Mouse (Mus musculus): ENCODE data around the gene Podxl. TPM values are rescaled to one million over a fixed set of nuclear protein-coding genes. Genes with fewer than 3 reads are reported as not detected.
"Not testable (repeated sequence)": the region's sequence is repeated elsewhere in the genome, so short reads cannot be mapped to it uniquely, and the experiment has no call there.

Podxl gene
- polyA plus RNA-seq, 1 experiment from 2014 or later: 16.9 TPM

- Histone ChIP-seq H3K9ac (ENCODE audit: low read length) (no peak overlapping the region), H3K27me3 (ENCODE audit: control insufficient read depth, insufficient read depth, low read length) (no peaks in the 10 kb centered on the region), H3K4me1 (ENCODE audit: control insufficient read depth, insufficient read depth, low read length) (no peaks in the 10 kb centered on the region), H3K27ac (ENCODE audit: low read length) (no peak overlapping the region), H3K4me2 (ENCODE audit: low read depth, low read length) (no peak overlapping the region), H3K4me3 (ENCODE audit: low read length) (no peak overlapping the region), H3K9me3 (replicated peaks; ENCODE audit: control insufficient read depth, low read length) (no peaks in the 10 kb centered on the region), H3K36me3 (ENCODE audit: control insufficient read depth, insufficient read depth) (no peaks in the 10 kb centered on the region)
- 87% methylated on average over 9 of the region's 9 CpGs for WGBS
- no peak for ATAC-seq (replicated peaks; ENCODE audit: extremely low read depth, insufficient read depth, low FRiP score)
Observed at GRCm38 (mm10) chr6:31576151-31576550, 12.4 kb upstream of the Podxl start.

GRCm38 (mm10) chr6:31575063-31575462, 11.3 kb upstream of the Podxl start:
- Histone ChIP-seq H3K4me3 (ENCODE audit: low read length) (no peak overlapping the region), H3K4me1 (ENCODE audit: control insufficient read depth, insufficient read depth, low read length) (no peaks in the 10 kb centered on the region), H3K36me3 (ENCODE audit: control insufficient read depth, insufficient read depth) (no peaks in the 10 kb centered on the region), H3K9ac (ENCODE audit: low read length) (no peak overlapping the region), H3K27ac (ENCODE audit: low read length) (no peak overlapping the region), H3K4me2 (ENCODE audit: low read depth, low read length) (no peak overlapping the region), H3K9me3 (replicated peaks; ENCODE audit: control insufficient read depth, low read length) (no peaks in the 10 kb centered on the region), H3K27me3 (ENCODE audit: control insufficient read depth, insufficient read depth, low read length) (no peaks in the 10 kb centered on the region)
- WGBS: 39% methylated on average over 4 of the region's 4 CpGs
- no peak for ATAC-seq (replicated peaks; ENCODE audit: extremely low read depth, insufficient read depth, low FRiP score)

- Histone ChIP-seq H3K36me3 (ENCODE audit: control insufficient read depth, insufficient read depth) (no peaks in the 10 kb centered on the region), H3K27ac (ENCODE audit: low read length) (no peak overlapping the region), H3K4me1 (ENCODE audit: control insufficient read depth, insufficient read depth, low read length) (no peaks in the 10 kb centered on the region), H3K4me3 (ENCODE audit: low read length) (no peak overlapping the region), H3K4me2 (ENCODE audit: low read depth, low read length) (no peak overlapping the region), H3K9ac (ENCODE audit: low read length) (no peak overlapping the region), H3K9me3 (replicated peaks; ENCODE audit: control insufficient read depth, low read length) (no peaks in the 10 kb centered on the region), H3K27me3 (ENCODE audit: control insufficient read depth, insufficient read depth, low read length) (peaks cover 6% of the 10 kb centered on the region; the same call in 1 of the 2 replicates)
- 75% methylated on average over 3 of the region's 3 CpGs for WGBS
- no peak for ATAC-seq (replicated peaks; ENCODE audit: extremely low read depth, insufficient read depth, low FRiP score)
Observed at GRCm38 (mm10) chr6:31571459-31571858, 7.7 kb upstream of the Podxl start.

GRCm38 (mm10) chr6:31568070-31568595, 4.4 kb upstream of the Podxl start:
- no peaks in the 10 kb centered on the region for H3K36me3 ChIP-seq (ENCODE audit: control insufficient read depth, insufficient read depth)
- H3K9me3 ChIP-seq (replicated peaks; ENCODE audit: control insufficient read depth, low read length): no peaks in the 10 kb centered on the region
- 47% methylated on average over 7 of the region's 7 CpGs for WGBS
- no peak overlapping the region for H3K4me3 ChIP-seq (ENCODE audit: low read length)
- ATAC-seq (replicated peaks; ENCODE audit: extremely low read depth, insufficient read depth, low FRiP score): no peak
- H3K4me1 ChIP-seq (ENCODE audit: control insufficient read depth, insufficient read depth, low read length): peaks cover 2% of the 10 kb centered on the region
- H3K27ac ChIP-seq (ENCODE audit: low read length): no peak overlapping the region
- no peak overlapping the region for H3K4me2 ChIP-seq (ENCODE audit: low read depth, low read length)
- H3K27me3 ChIP-seq (ENCODE audit: control insufficient read depth, insufficient read depth, low read length): peaks cover 6% of the 10 kb centered on the region; the same call in 1 of the 2 replicates
- no peak overlapping the region for H3K9ac ChIP-seq (ENCODE audit: low read length)

- Histone ChIP-seq H3K9ac (ENCODE audit: low read length) (no peak overlapping the region), H3K4me1 (ENCODE audit: control insufficient read depth, insufficient read depth, low read length) (peaks cover 8% of the 10 kb centered on the region), H3K9me3 (replicated peaks; ENCODE audit: control insufficient read depth, low read length) (no peaks in the 10 kb centered on the region), H3K4me3 (ENCODE audit: low read length) (no peak overlapping the region), H3K4me2 (ENCODE audit: low read depth, low read length) (no peak overlapping the region), H3K27ac (ENCODE audit: low read length) (no peak overlapping the region), H3K27me3 (ENCODE audit: control insufficient read depth, insufficient read depth, low read length) (peaks cover 11% of the 10 kb centered on the region; the same call in 1 of the 2 replicates), H3K36me3 (ENCODE audit: control insufficient read depth, insufficient read depth) (no peaks in the 10 kb centered on the region)
- no peak for ATAC-seq (replicated peaks; ENCODE audit: extremely low read depth, insufficient read depth, low FRiP score)
- 45% methylated on average over 7 of the region's 7 CpGs for WGBS
Observed at GRCm38 (mm10) chr6:31567200-31567599, 3.4 kb upstream of the Podxl start.

GRCm38 (mm10) chr6:31564901-31565391, 1.2 kb upstream of the Podxl start:
- no peaks in the 10 kb centered on the region for H3K9me3 ChIP-seq (replicated peaks; ENCODE audit: control insufficient read depth, low read length)
- H3K27me3 ChIP-seq (ENCODE audit: control insufficient read depth, insufficient read depth, low read length): peaks cover 11% of the 10 kb centered on the region; the same call in 1 of the 2 replicates
- no peaks in the 10 kb centered on the region for H3K36me3 ChIP-seq (ENCODE audit: control insufficient read depth, insufficient read depth)
- peak overlapping the region; percentile 82; the same call in 1 of the 2 replicates for H3K9ac ChIP-seq (ENCODE audit: low read length)
- no peak for ATAC-seq (replicated peaks; ENCODE audit: extremely low read depth, insufficient read depth, low FRiP score)
- H3K4me3 ChIP-seq (ENCODE audit: low read length): peak overlapping the region; percentile 78
- no peak overlapping the region for H3K27ac ChIP-seq (ENCODE audit: low read length)
- WGBS: 7% methylated on average over 17 of the region's 17 CpGs
- peaks cover 8% of the 10 kb centered on the region for H3K4me1 ChIP-seq (ENCODE audit: control insufficient read depth, insufficient read depth, low read length)
- peak overlapping the region; percentile 98 for H3K4me2 ChIP-seq (ENCODE audit: low read depth, low read length)

GRCm38 (mm10) chr6:31564182-31564531, 376 bp upstream of the Podxl start:
- Histone ChIP-seq H3K27ac (ENCODE audit: low read length) (no peak overlapping the region; the same call in 1 of the 2 replicates), H3K9ac (ENCODE audit: low read length) (peak overlapping the region; percentile 82), H3K4me1 (ENCODE audit: control insufficient read depth, insufficient read depth, low read length) (peaks cover 8% of the 10 kb centered on the region), H3K4me3 (ENCODE audit: low read length) (peak overlapping the region; percentile 78), H3K27me3 (ENCODE audit: control insufficient read depth, insufficient read depth, low read length) (peaks cover 11% of the 10 kb centered on the region; the same call in 1 of the 2 replicates), H3K36me3 (ENCODE audit: control insufficient read depth, insufficient read depth) (no peaks in the 10 kb centered on the region), H3K9me3 (replicated peaks; ENCODE audit: control insufficient read depth, low read length) (no peaks in the 10 kb centered on the region), H3K4me2 (ENCODE audit: low read depth, low read length) (peak overlapping the region; percentile 98)
- no peak for ATAC-seq (replicated peaks; ENCODE audit: extremely low read depth, insufficient read depth, low FRiP score)
- WGBS: 1% methylated on average over 18 of the region's 18 CpGs

- Histone ChIP-seq H3K36me3 (ENCODE audit: control insufficient read depth, insufficient read depth) (no peaks in the 10 kb centered on the region), H3K27me3 (ENCODE audit: control insufficient read depth, insufficient read depth, low read length) (peaks cover 9% of the 10 kb centered on the region; the same call in 1 of the 2 replicates), H3K9ac (ENCODE audit: low read length) (peak overlapping the region; percentile 82), H3K4me1 (ENCODE audit: control insufficient read depth, insufficient read depth, low read length) (peaks cover 8% of the 10 kb centered on the region), H3K9me3 (replicated peaks; ENCODE audit: control insufficient read depth, low read length) (no peaks in the 10 kb centered on the region), H3K4me3 (ENCODE audit: low read length) (peak overlapping the region; percentile 78), H3K4me2 (ENCODE audit: low read depth, low read length) (peak overlapping the region; percentile 98), H3K27ac (ENCODE audit: low read length) (no peak overlapping the region; the same call in 1 of the 2 replicates)
- no peak for ATAC-seq (replicated peaks; ENCODE audit: extremely low read depth, insufficient read depth, low FRiP score)
- 11% methylated on average over 16 of the region's 16 CpGs for WGBS
Observed at GRCm38 (mm10) chr6:31562371-31563080, 1.3 kb downstream of the Podxl start.

GRCm38 (mm10) chr6:31561948-31562347, 1.8 kb downstream of the Podxl start:
- H3K27me3 ChIP-seq (ENCODE audit: control insufficient read depth, insufficient read depth, low read length); ATAC-seq (replicated peaks; ENCODE audit: extremely low read depth, insufficient read depth, low FRiP score); H3K27ac ChIP-seq (ENCODE audit: low read length); H3K4me1 ChIP-seq (ENCODE audit: control insufficient read depth, insufficient read depth, low read length); H3K9me3 ChIP-seq (replicated peaks; ENCODE audit: control insufficient read depth, low read length); H3K36me3 ChIP-seq (ENCODE audit: control insufficient read depth, insufficient read depth): not testable (repeated sequence)
- peak overlapping the region; percentile 82 for H3K9ac ChIP-seq (ENCODE audit: low read length)
- peak overlapping the region; percentile 78 for H3K4me3 ChIP-seq (ENCODE audit: low read length)
- peak overlapping the region; percentile 98 for H3K4me2 ChIP-seq (ENCODE audit: low read depth, low read length)
- WGBS: 67% methylated on average over 3 of the region's 3 CpGs

Measured in heart, embryonic 16.5 days (tissue).